Mouse (Mus musculus) C2C12 (cell line): ENCODE results near the gene Ten1. TPM values are rescaled to one million over a fixed set of nuclear protein-coding genes. Genes with fewer than 3 reads are reported as not detected.

Experiments used
- H3K27me3 ChIP-seq: one replicate; pipeline ENCODE4 v1.6.1; 2011; ENCODE audit not compliant: control insufficient read depth, insufficient read depth, insufficient read length
- H3K36me3 ChIP-seq: one replicate; pipeline ENCODE4 v1.6.1; 2011; ENCODE audit not compliant: control insufficient read depth, insufficient read depth
- H3K4me3 ChIP-seq: one replicate; pipeline ENCODE4 v1.5.1; 2011; ENCODE audit warnings: mild to moderate bottlenecking, control low read depth; ENCODE audit not compliant: poor library complexity, insufficient read depth, severe bottlenecking
- H3K79me2 ChIP-seq: one replicate; pipeline ENCODE4 v1.6.1; 2011; ENCODE audit not compliant: control insufficient read depth, insufficient read depth
- H3K79me3 ChIP-seq: one replicate; pipeline ENCODE4 v1.6.1; 2011; ENCODE audit warnings: low read depth, control low read depth
- H3ac ChIP-seq: one replicate; pipeline ENCODE3; 2011; ENCODE audit warnings: low read depth; ENCODE audit not compliant: control insufficient read depth, insufficient read length
- CEBPB ChIP-seq: IDR thresholded peaks from one replicate; pipeline ENCODE4 v1.6.1; 2011; ENCODE audit warnings: low read depth, mild to moderate bottlenecking, control low read depth, moderate library complexity
- CTCF ChIP-seq: IDR thresholded peaks from one replicate; pipeline ENCODE4 v1.5.1; 2011; ENCODE audit not compliant: control insufficient read depth, insufficient read depth, insufficient read length
- FOSL1 ChIP-seq: IDR thresholded peaks from one replicate; pipeline ENCODE4 v1.8.0; 2011; ENCODE audit warnings: mild to moderate bottlenecking, low read length; ENCODE audit not compliant: poor library complexity, insufficient read depth, severe bottlenecking
- MAX ChIP-seq: IDR thresholded peaks from one replicate; pipeline ENCODE4 v1.6.1; 2011; ENCODE audit warnings: mild to moderate bottlenecking, control low read depth
- MYOD1 ChIP-seq: IDR thresholded peaks from one replicate; pipeline ENCODE4 v1.6.1; 2011; ENCODE audit warnings: low read depth; ENCODE audit not compliant: control insufficient read depth, insufficient read length
- MYOG ChIP-seq: IDR thresholded peaks from one replicate; pipeline ENCODE4 v1.6.1; 2011; ENCODE audit not compliant: control insufficient read depth, insufficient read length; ENCODE audit errors: extremely low read depth
- USF1 ChIP-seq: IDR thresholded peaks from one replicate; pipeline ENCODE4 v1.6.1; 2011; ENCODE audit warnings: low read depth, mild to moderate bottlenecking, control low read depth, moderate library complexity
- polyA plus RNA-seq: library from polyadenylated mRNA; unstranded; fragments of >200 nt; fragmentation: generic; extraction: Trizol; gene quantifications from one replicate; pipeline ENCODE4 v1.2.1, GENCODE M21; 2012; ENCODE audit warnings: missing spikeins

Ten1 gene
- polyA plus RNA-seq, 1 experiment: 48.8 TPM

DNA sequence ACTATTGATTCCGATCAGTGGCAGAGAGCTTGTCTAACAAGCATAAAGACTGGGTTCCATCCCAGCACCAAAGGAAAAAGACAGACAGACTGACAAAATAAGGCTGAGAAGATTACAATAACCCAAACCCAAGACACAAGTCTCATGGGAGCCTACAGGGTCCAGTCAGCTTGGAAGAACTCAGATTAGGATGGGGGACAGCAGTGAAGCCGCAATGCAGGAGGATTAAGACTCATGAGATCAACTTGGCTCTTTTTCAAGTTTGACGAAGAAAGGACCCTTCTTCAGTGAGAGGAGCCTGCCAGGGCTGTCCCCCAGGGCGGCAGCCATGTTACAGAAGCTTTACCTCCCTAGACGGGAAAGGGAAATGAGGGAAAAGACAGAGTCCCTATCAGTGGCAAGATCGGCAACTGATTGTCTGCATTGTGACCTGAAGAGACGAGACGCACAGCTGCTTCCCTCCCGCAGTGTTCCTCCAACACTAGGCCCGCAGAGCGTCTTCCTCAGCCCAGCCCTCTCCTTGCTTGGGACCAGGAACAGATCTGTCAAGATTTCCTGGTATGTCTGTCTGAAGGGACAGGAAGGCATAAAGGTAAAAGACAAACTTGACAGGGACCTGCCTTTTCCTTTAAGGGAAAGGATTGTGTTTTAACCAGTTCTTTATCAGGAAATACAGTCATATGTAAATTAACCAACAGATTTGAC lies 11.3 kb upstream of the Ten1 start:
- H3K4me3 ChIP-seq: no peak overlapping the region
- peaks cover 47% of the 10 kb centered on the region for H3K36me3 ChIP-seq
- H3K79me2 ChIP-seq: peaks cover 39% of the 10 kb centered on the region
- TF ChIP-seq MYOG (no peak), MYOD1 (no peak), USF1 (no peak), MAX (no peak), CEBPB (no peak), FOSL1 (no peak), CTCF (no peak)
- no peaks in the 10 kb centered on the region for H3K27me3 ChIP-seq
- peaks cover 10% of the 10 kb centered on the region for H3K79me3 ChIP-seq
- H3ac ChIP-seq: no peak overlapping the region

GRCm38 (mm10) chr11:116194619-116195018 lies 4.0 kb upstream of the Ten1 start:
- H3K79me3 ChIP-seq: peaks cover 4% of the 10 kb centered on the region
- H3ac ChIP-seq: no peak overlapping the region
- no peaks in the 10 kb centered on the region for H3K27me3 ChIP-seq
- no peak overlapping the region for H3K4me3 ChIP-seq
- no peak for TF ChIP-seq MYOD1
- peaks cover 11% of the 10 kb centered on the region for H3K36me3 ChIP-seq
- H3K79me2 ChIP-seq: peaks cover 52% of the 10 kb centered on the region

DNA sequence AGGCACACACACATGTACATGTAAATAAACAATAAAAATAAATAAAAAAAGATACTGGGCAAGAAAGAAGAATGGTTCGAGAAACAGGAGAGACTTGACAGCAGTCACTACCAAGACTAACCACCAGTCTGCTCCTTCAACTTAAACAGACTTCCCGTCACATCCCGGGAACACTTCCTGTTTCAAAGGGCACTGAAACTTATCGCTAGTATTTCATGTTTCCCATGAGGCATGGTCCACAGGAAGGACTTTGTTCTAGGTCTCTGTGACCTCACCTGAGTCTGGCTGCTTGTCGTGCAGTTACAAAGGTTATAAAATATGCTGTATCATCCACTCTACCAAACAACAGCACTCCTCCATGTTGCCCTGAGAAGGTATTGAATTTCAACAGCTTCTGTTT lies 3.4 kb upstream of the Ten1 start:
- TF ChIP-seq CEBPB (no peak), FOSL1 (no peak), USF1 (no peak), MYOD1 (no peak), MAX (no peak), CTCF (no peak), MYOG (no peak)
- H3K36me3 ChIP-seq: peaks cover 6% of the 10 kb centered on the region
- H3ac ChIP-seq: no peak overlapping the region
- H3K79me3 ChIP-seq: peaks cover 4% of the 10 kb centered on the region
- no peak overlapping the region for H3K4me3 ChIP-seq
- no peaks in the 10 kb centered on the region for H3K27me3 ChIP-seq
- peaks cover 55% of the 10 kb centered on the region for H3K79me2 ChIP-seq

GRCm38 (mm10) chr11:116196336-116196735 lies 2.3 kb upstream of the Ten1 start:
- H3K4me3 ChIP-seq: no peak overlapping the region
- no peak for TF ChIP-seq MYOG
- H3ac ChIP-seq: no peak overlapping the region
- no peaks in the 10 kb centered on the region for H3K27me3 ChIP-seq
- H3K79me2 ChIP-seq: peaks cover 55% of the 10 kb centered on the region
- H3K79me3 ChIP-seq: peaks cover 2% of the 10 kb centered on the region
- H3K36me3 ChIP-seq: peaks cover 6% of the 10 kb centered on the region

DNA sequence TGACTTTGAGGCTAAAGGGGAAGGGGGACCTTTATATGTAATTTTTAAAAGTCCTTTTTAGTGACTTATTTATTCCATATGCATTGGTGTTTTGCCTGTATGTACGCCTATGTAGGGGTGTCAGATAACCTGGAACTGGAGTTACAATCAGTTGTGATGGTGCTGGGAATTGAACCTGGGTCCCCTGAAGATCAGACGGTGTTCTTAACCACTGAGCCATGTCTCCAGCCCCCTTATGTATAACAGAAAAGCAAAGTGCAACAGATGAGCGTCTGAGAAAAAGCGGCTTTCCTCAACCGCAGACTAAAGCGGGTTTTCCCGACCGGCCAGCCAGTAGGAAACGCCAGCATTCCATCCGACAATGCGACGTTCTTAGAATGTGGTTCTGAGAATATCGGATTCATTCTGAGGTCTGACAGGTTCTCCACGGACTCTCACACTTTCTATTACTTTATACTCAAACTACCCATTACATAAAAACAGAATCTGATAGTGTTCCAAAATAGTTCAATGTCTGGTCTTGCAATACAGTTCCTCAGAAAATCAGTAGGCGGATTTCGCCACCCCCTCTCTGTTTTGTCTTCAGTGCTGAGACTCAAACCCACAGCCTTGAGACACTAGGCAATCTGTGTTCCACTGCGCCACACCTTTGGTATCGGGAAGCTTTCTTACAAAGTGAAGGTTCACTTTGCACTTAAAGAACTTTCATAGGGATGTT lies 1.6 kb upstream of the Ten1 start:
- H3K79me2 ChIP-seq: peaks cover 55% of the 10 kb centered on the region
- TF ChIP-seq MYOD1: no peak
- TF ChIP-seq CTCF: no peak
- TF ChIP-seq MYOG: no peak
- TF ChIP-seq CEBPB: no peak
- TF ChIP-seq USF1: no peak
- no peak for TF ChIP-seq FOSL1
- TF ChIP-seq MAX: no peak
- no peaks in the 10 kb centered on the region for H3K27me3 ChIP-seq
- H3K4me3 ChIP-seq: no peak overlapping the region
- H3ac ChIP-seq: no peak overlapping the region
- H3K79me3 ChIP-seq: peaks cover 2% of the 10 kb centered on the region
- H3K36me3 ChIP-seq: peaks cover 6% of the 10 kb centered on the region

GRCm38 (mm10) chr11:116197584-116197906 lies 1.1 kb upstream of the Ten1 start:
- Histone ChIP-seq H3K36me3 (peaks cover 6% of the 10 kb centered on the region), H3ac (no peak overlapping the region), H3K79me3 (peaks cover 2% of the 10 kb centered on the region), H3K79me2 (peaks cover 55% of the 10 kb centered on the region), H3K4me3 (peak overlapping the region; percentile 61), H3K27me3 (no peaks in the 10 kb centered on the region)
- no peak for TF ChIP-seq CEBPB
- no peak for TF ChIP-seq CTCF
